Mouse (Mus musculus) MEL (cell line): ENCODE data around the gene E130208F15Rik.

Experiments used
- MXI1 ChIP-seq: IDR thresholded peaks from 2 replicates; pipeline ENCODE4 v1.6.1; 2011; ENCODE audit warnings: mild to moderate bottlenecking, low read depth, low read length, improper control_type of control experiment
- RCOR1 ChIP-seq: IDR thresholded peaks from 2 replicates; pipeline ENCODE4 v1.6.1; 2012; ENCODE audit warnings: low read depth, mild to moderate bottlenecking, inconsistent platforms, low read length, improper control_type of control experiment
- TAL1 ChIP-seq: IDR thresholded peaks from 2 replicates; pipeline ENCODE4 v1.6.1; 2012; ENCODE audit warnings: mild to moderate bottlenecking, inconsistent platforms, low read length, moderate library complexity, mixed read lengths
- ZNF384 ChIP-seq: IDR thresholded peaks from 2 replicates; pipeline ENCODE4 v1.6.1; 2012; ENCODE audit warnings: low read depth, mild to moderate bottlenecking, inconsistent platforms, low read length, improper control_type of control experiment

DNA sequence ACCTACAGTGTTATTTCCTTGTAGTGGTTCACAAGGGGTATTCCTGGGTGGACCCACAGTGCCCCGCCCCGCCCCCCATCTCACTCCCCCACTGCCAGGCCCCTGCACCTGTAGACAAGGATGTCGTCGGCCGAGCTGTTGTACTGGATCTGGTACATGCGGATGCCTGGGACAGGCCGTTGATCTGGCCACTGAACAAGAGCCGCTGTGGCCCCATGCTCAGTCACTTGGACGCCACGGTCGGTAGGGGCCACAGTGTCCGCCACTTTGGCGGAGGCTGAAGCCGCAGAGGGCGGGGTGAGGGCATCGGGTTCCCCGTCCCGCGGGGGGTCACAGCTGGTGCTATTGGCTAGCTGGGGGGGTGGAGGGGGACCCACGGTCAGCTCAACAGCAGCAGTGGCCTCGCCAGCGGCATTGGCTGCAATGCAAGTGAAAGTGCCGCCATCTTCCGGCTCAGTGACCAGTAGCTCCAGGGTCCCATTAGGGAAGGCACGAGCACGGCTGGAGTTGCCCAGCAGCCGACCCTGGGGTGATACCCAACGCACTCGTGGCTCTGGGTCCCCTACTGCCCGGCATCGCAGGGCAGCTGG is 37.8 kb downstream of the E130208F15Rik start:
- TF ChIP-seq TAL1 (no peak), MXI1 (no peak), ZNF384 (no peak), RCOR1 (no peak)
